ENCODE assay signal across 13 mouse cellular contexts in genomic region chr4:148284219-148284618, GRCm38 (mm10). TPM values are rescaled to one million over a fixed set of nuclear protein-coding genes. Genes with fewer than 3 reads are reported as not detected.
DNase-seq lines count a peak whose midpoint lies in the region; ATAC-seq lines count a peak whose summit lies in the region.
"Had no signal": no experiment of that assay in that cellular context is flagged by ENCODE, and none has a peak within 500 bp of the region (broad histone marks: within the 10 kb centered on the region; RNA-seq: fewer than 3 reads in every experiment).

No protein-coding gene starts in this region.

- no peaks in the 10 kb centered on the region for H3K36me3 ChIP-seq in forebrain, embryonic 12.5 days (replicated peaks)
- no peaks in the 10 kb centered on the region for H3K36me3 ChIP-seq in forebrain, embryonic 10.5 days (replicated peaks)
- H3K36me3 ChIP-seq in midbrain, embryonic 15.5 days (replicated peaks): no peaks in the 10 kb centered on the region
- H3K36me3 ChIP-seq: heart, embryonic 15.5 days had no signal

- H3K9me3 ChIP-seq in forebrain, embryonic 12.5 days: no peaks in the 10 kb centered on the region
- no peaks in the 10 kb centered on the region for H3K9me3 ChIP-seq in forebrain, embryonic 10.5 days
- H3K9me3 ChIP-seq in midbrain, embryonic 15.5 days: no peaks in the 10 kb centered on the region
- H3K9me3 ChIP-seq: heart, embryonic 15.5 days had no signal

- H3K27ac ChIP-seq in forebrain, embryonic 12.5 days: no peak overlapping the region
- no peak overlapping the region for H3K27ac ChIP-seq in forebrain, embryonic 10.5 days
- peak overlapping the region; percentile 55; the same call in 1 of the 2 replicates for H3K27ac ChIP-seq in midbrain, embryonic 15.5 days
- H3K27ac ChIP-seq: heart, embryonic 15.5 days had no signal

- WGBS in forebrain, embryonic 12.5 days: 36% methylated on average over 13 of the region's 13 CpGs
- WGBS in forebrain, embryonic 10.5 days: 59% methylated on average over 13 of the region's 13 CpGs
- 13% methylated on average over 13 of the region's 13 CpGs for WGBS in midbrain, embryonic 15.5 days

- DNase-seq in forebrain, embryonic 10.5 days (ENCODE audit: extremely low spot score, low spot score): no peak
- DNase-seq in right cerebral cortex, postnatal 10 days (ENCODE audit: low spot score in 2 of 2): peak; percentile 55 to 65
- DNase-seq in right cerebral cortex, postnatal 36 days (ENCODE audit: low spot score in 2 of 2): no peak
- DNase-seq in lung, postnatal 10 days: no peak
- no peak for DNase-seq in thymus, postnatal 14 days
- DNase-seq: gastrocnemius, postnatal 25 days; kidney, postnatal 4 days; liver, postnatal 0 days; thymus, adult 18-20 months had no signal

- H3K4me1 ChIP-seq in forebrain, embryonic 12.5 days: peaks cover 38% of the 10 kb centered on the region
- peaks cover 41% of the 10 kb centered on the region for H3K4me1 ChIP-seq in forebrain, embryonic 10.5 days
- H3K4me1 ChIP-seq in midbrain, embryonic 15.5 days: peaks cover 48% of the 10 kb centered on the region

- ATAC-seq in forebrain, embryonic 12.5 days (ENCODE audit: low FRiP score): no peak
- ATAC-seq in midbrain, embryonic 15.5 days (replicated peaks): no peak
- ATAC-seq: intestine, postnatal 0 days; liver, postnatal 0 days had no signal

- H3K9ac ChIP-seq in forebrain, embryonic 12.5 days: no peak overlapping the region
- H3K9ac ChIP-seq in midbrain, embryonic 15.5 days: peak overlapping the region; percentile 28
- H3K9ac ChIP-seq: heart, embryonic 15.5 days; liver, postnatal 0 days had no signal

- H3K27me3 ChIP-seq in forebrain, embryonic 12.5 days: peaks cover 34% of the 10 kb centered on the region
- H3K27me3 ChIP-seq in forebrain, embryonic 10.5 days (ENCODE audit: poor library complexity, severe bottlenecking): peaks cover 55% of the 10 kb centered on the region
- no peaks in the 10 kb centered on the region for H3K27me3 ChIP-seq in midbrain, embryonic 15.5 days (replicated peaks)

- no peak overlapping the region for H3K4me3 ChIP-seq in forebrain, embryonic 12.5 days (replicated peaks)
- H3K4me3 ChIP-seq in forebrain, embryonic 10.5 days: no peak overlapping the region
- H3K4me3 ChIP-seq in midbrain, embryonic 15.5 days: peak overlapping the region; percentile 64
- H3K4me3 ChIP-seq: heart, embryonic 15.5 days had no signal

- H3K4me2 ChIP-seq in forebrain, embryonic 12.5 days: peak overlapping the region; percentile 22; the same call in 1 of the 2 replicates
- peak overlapping the region; percentile 93 for H3K4me2 ChIP-seq in midbrain, embryonic 15.5 days
- H3K4me2 ChIP-seq: heart, embryonic 15.5 days had no signal

RNA-seq across cellular contexts. Expression of gene Disp3, which starts 3.5 kb away (rescaled TPM):
- 4.8 and 4.9 TPM in 2 replicates for polyA plus RNA-seq in forebrain, embryonic 12.5 days (2016; fragmentation: Nextera tagmentation; extraction: Ambion mirVana)
- polyA plus RNA-seq in forebrain, embryonic 10.5 days (2016; fragmentation: Nextera tagmentation; extraction: Ambion mirVana): 1.2 and 2.1 TPM in 2 replicates
- 12.5 and 13.6 TPM in 2 replicates for polyA plus RNA-seq in midbrain, embryonic 15.5 days (2015; fragmentation: Nextera tagmentation; extraction: Ambion mirVana)
- polyA plus RNA-seq: heart, embryonic 15.5 days; liver, postnatal 0 days had no signal

Comparison
In these comparisons a context has a peak if more than half of its experiments do, and no peak if none do; other contexts are left out.
1. DNase-seq: peak in right cerebral cortex, postnatal 10 days (2 of 2); none in forebrain, embryonic 10.5 days (single experiment), right cerebral cortex, postnatal 36 days (0 of 2), lung, postnatal 10 days (single experiment) and thymus, postnatal 14 days (single experiment).